Mouse (Mus musculus) kidney, postnatal 0 days (tissue): ENCODE results near the gene Ppp3r1. TPM values are rescaled to one million over a fixed set of nuclear protein-coding genes. Genes with fewer than 3 reads are reported as not detected.
A peak's percentile ranks its signal among the peaks of the same experiment; 100 is the strongest.

ENCODE experiments used
- ATAC-seq: fragments of 200-750 bp; cut with Nextera tagmentation; replicated peaks from 2 replicates; pipeline ENCODE4 v1.8.0; 2017; ENCODE audit warnings: low read depth, moderate number of reproducible peaks, moderate TSS enrichment, moderate library complexity; ENCODE audit not compliant: low FRiP score
- DNase-seq: peaks from one replicate; pipeline ENCODE4 v3.0.0-alpha.2; 2016; ENCODE audit warnings: low spot score
- H3K27ac ChIP-seq: fragments of 300-500 bp; sonication (generic); 2 replicates; pipeline ENCODE4 v1.5.1; 2014; ENCODE audit warnings: mild to moderate bottlenecking
- H3K27me3 ChIP-seq: fragments of 300-500 bp; sonication (generic); 2 replicates; pipeline ENCODE4 v1.6.1; 2014; ENCODE audit warnings: low read length, mixed read lengths; ENCODE audit not compliant: insufficient read depth
- H3K36me3 ChIP-seq: fragments of 300-500 bp; sonication (generic); 2 replicates; pipeline ENCODE4 v1.6.1; 2014; ENCODE audit warnings: low read length, mixed read lengths; ENCODE audit not compliant: insufficient read depth
- H3K4me1 ChIP-seq: fragments of 300-500 bp; sonication (generic); replicated peaks from 2 replicates; pipeline ENCODE4 v1.6.1; 2014; ENCODE audit warnings: antibody characterized with exemption, low read length, mixed read lengths; ENCODE audit not compliant: insufficient read depth
- H3K4me2 ChIP-seq: fragments of 300-500 bp; sonication (generic); 2 replicates; pipeline ENCODE4 v1.6.1; 2014; ENCODE audit warnings: mild to moderate bottlenecking, low read length, moderate library complexity, mixed read lengths
- H3K4me3 ChIP-seq: fragments of 300-500 bp; sonication (generic); replicated peaks from 2 replicates; pipeline ENCODE4 v1.5.1; 2014; ENCODE audit warnings: low read depth, low read length
- H3K9ac ChIP-seq: fragments of 300-500 bp; sonication (generic); 2 replicates; pipeline ENCODE4 v1.6.1; 2014; ENCODE audit warnings: low read depth, low read length
- H3K9me3 ChIP-seq: fragments of 300-500 bp; sonication (generic); replicated peaks from 2 replicates; pipeline ENCODE4 v1.6.1; 2016; ENCODE audit warnings: low read length, inconsistent platforms, mixed read lengths
- CTCF ChIP-seq: IDR thresholded peaks from 2 replicates; pipeline ENCODE4 v1.5.1; 2016; ENCODE audit warnings: antibody characterized with exemption, low read depth, mild to moderate bottlenecking, moderate library complexity
- WGBS: fragments of 180-500 bp; shearing (Covaris S2); extraction: QIAGEN DNeasy Blood & Tissue Kit; methylation state at CpG from one replicate; pipeline ENCODE4 v1.1.7; 2014; 5-methylcytosine and 5-hydroxymethylcytosine counted together
- polyA plus RNA-seq: library from polyadenylated mRNA; unstranded; fragments of >200 nt; fragmentation: Nextera tagmentation; extraction: Ambion mirVana; gene quantifications from 2 replicates; pipeline ENCODE4 v1.2.1, GENCODE M21; 2015

Ppp3r1 gene
- polyA plus RNA-seq, 1 experiment from 2014 or later: 103 TPM

GRCm38 (mm10) chr11:17180753-17181152 lies 21.7 kb downstream of the Ppp3r1 start:
- 75% methylated on average over 3 of the region's 3 CpGs for WGBS
- Histone ChIP-seq H3K9ac (no peak overlapping the region), H3K9me3 (no peaks in the 10 kb centered on the region), H3K27me3 (no peaks in the 10 kb centered on the region), H3K27ac (no peak overlapping the region), H3K4me2 (no peak overlapping the region), H3K36me3 (no peaks in the 10 kb centered on the region), H3K4me1 (no peaks in the 10 kb centered on the region), H3K4me3 (no peak overlapping the region)
- no peak for TF ChIP-seq CTCF
- DNase-seq: no peak
- ATAC-seq: no peak

DNA sequence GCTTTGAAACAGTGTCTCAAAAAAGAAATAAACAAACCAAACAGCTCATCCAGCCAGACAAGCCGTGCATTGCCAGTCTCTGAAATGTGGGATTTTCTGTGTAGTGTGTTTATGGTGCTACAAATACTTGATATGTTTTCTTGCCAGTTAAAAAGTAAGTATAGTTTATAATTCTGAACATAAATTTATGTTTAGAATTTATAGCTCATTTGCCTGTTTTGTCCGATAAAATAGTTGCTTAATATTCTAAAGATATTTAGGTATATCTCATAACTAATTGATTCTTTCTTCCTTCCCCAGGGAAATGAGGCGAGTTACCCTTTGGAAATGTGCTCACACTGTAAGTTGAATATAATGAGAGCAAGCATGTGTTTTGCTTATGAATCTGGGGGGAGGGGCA lies 22.7 kb downstream of the Ppp3r1 start, which contains the start of gene Wdr92:
Gene Wdr92, plus strand, starts transcription at position 301 of the 400 bp plus-strand sequence.
- H3K36me3 ChIP-seq: no peaks in the 10 kb centered on the region
- H3K27me3 ChIP-seq: no peaks in the 10 kb centered on the region
- ATAC-seq (no peak), DNase-seq (no peak)
- TF ChIP-seq CTCF: no peak
- no peaks in the 10 kb centered on the region for H3K4me1 ChIP-seq
- H3K9me3 ChIP-seq: no peaks in the 10 kb centered on the region
- H3K27ac ChIP-seq: no peak within 1 kb of the TSS
- 81% methylated on average over 3 of the region's 3 CpGs for WGBS
- no peak within 1 kb of the TSS for H3K4me2 ChIP-seq
- H3K9ac ChIP-seq: no peak within 1 kb of the TSS
- no peak within 1 kb of the TSS for H3K4me3 ChIP-seq

DNA sequence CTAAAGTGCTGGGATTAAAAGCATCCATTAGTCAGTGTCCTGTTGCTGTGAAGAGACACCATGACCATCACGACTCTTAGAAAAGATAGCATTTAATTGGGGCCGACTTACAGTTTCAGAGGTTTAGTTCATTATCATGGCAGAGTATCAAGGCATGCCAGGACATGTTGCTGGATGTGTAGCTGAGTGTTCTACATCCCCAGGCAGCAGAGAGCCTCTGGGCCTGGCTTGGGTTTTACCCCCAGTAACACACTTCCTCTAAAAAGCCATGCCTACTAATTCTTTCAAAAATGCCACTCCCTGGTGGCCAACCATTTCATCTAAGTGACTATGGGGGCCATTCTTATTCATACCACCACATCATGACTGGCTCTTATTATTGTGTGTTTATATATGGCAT lies 24.1 kb downstream of the Ppp3r1 start:
- no peak for TF ChIP-seq CTCF
- Histone ChIP-seq H3K36me3 (no peaks in the 10 kb centered on the region), H3K27ac (no peak overlapping the region), H3K4me3 (no peak overlapping the region), H3K9ac (no peak overlapping the region), H3K4me1 (no peaks in the 10 kb centered on the region), H3K9me3 (no peaks in the 10 kb centered on the region), H3K4me2 (no peak overlapping the region), H3K27me3 (no peaks in the 10 kb centered on the region)
- DNase-seq (no peak), ATAC-seq (no peak)
- WGBS: 94% methylated on average over 2 of the region's 2 CpGs

- H3K4me2 ChIP-seq: no peak overlapping the region
- no peak overlapping the region for H3K4me3 ChIP-seq
- no peaks in the 10 kb centered on the region for H3K36me3 ChIP-seq
- 81% methylated on average over 3 of the region's 3 CpGs for WGBS
- no peaks in the 10 kb centered on the region for H3K9me3 ChIP-seq
- no peaks in the 10 kb centered on the region for H3K27me3 ChIP-seq
- H3K27ac ChIP-seq: no peak overlapping the region
- TF ChIP-seq CTCF: no peak
- H3K9ac ChIP-seq: no peak overlapping the region
- no peaks in the 10 kb centered on the region for H3K4me1 ChIP-seq
- no peak for ATAC-seq
- DNase-seq: no peak
Measured at GRCm38 (mm10) chr11:17187649-17188048, 28.6 kb downstream of the Ppp3r1 start.

DNA sequence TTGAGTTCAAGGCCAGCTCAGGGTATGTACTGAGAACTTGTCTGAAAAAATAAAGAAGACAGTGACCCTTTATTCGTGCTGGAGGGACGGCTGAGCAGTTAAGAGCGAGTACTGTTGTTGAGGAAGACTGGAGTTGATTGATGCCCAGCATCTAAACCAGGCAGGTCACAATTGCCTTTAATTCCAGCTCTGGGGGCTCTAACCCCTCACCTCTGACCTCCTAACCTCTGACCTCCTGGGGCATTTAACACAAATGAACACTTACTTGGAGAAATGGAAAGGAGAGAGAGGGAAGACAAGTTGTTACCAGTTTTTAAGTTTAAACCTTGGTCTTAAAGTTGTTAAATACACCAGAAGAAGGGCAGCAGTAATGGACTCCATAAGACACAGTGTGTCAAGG lies 29.7 kb downstream of the Ppp3r1 start:
- no peak overlapping the region for H3K27ac ChIP-seq
- H3K9me3 ChIP-seq: no peaks in the 10 kb centered on the region
- H3K4me1 ChIP-seq: no peaks in the 10 kb centered on the region
- no peaks in the 10 kb centered on the region for H3K36me3 ChIP-seq
- H3K9ac ChIP-seq: no peak overlapping the region
- H3K4me2 ChIP-seq: no peak overlapping the region
- H3K4me3 ChIP-seq: no peak overlapping the region
- no peak for ATAC-seq
- WGBS: 71% methylated on average over 3 of the region's 3 CpGs
- H3K27me3 ChIP-seq: no peaks in the 10 kb centered on the region
- TF ChIP-seq CTCF: no peak
- no peak for DNase-seq

DNA sequence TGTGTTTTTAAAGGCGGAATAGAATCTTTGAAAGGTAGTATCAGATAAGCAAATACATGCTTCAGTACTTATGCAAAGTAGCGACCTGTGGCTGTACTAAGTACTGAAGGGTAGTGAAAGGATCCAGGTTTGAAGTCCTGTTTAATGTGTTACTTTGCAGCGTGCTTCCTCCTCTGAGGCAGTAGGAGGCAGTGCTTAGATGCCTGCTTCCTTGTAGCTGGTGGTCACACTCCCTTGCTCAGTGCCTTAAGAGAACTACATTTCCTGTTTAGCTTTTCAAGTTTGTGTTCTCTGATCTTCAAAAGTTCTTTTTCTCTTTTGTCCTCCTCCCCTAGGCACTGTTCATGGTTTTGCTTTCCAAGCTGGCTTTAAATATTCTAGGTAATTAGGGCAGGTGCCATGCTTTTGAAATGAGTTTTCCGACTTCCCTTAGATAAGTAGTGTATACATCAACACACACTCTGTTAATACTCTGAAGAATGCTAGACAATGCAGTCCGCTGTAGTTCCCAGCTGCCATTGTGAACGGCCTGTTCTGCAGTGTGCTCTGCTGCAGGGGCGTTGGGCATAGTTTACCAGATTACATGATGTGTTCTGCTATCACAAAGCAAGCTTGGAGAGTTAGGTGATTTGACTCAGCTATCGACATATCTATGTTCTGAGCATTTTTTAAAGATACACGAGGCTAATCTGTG lies 33.2 kb downstream of the Ppp3r1 start:
- no peak overlapping the region for H3K4me2 ChIP-seq

More for the DNA sequence above, 33.2 kb downstream of the Ppp3r1 start:
- Histone ChIP-seq H3K9ac (no peak overlapping the region), H3K4me1 (no peaks in the 10 kb centered on the region), H3K27ac (peak overlapping the region; percentile 26; the same call in 1 of the 2 replicates), H3K4me3 (no peak overlapping the region), H3K9me3 (no peaks in the 10 kb centered on the region), H3K36me3 (peaks cover 17% of the 10 kb centered on the region), H3K27me3 (no peaks in the 10 kb centered on the region)
- TF ChIP-seq CTCF: peak; percentile 57
- DNase-seq (peak; percentile 64), ATAC-seq (peak; percentile 87)
- WGBS: 75% methylated on average over 9 of the region's 9 CpGs
